Mouse (Mus musculus) olfactory bulb, adult 2 months (tissue): ENCODE data around the gene Fibp.

Experiments
- CTCF ChIP-seq: fragments of 200-500 bp; IDR thresholded peaks from 2 replicates; pipeline ENCODE4 v1.5.1; 2012; ENCODE audit warnings: low read depth, mild to moderate bottlenecking, low read length, moderate library complexity; ENCODE audit not compliant: insufficient read depth
- POLR2A ChIP-seq: fragments of 200-500 bp; IDR thresholded peaks from 2 replicates; pipeline ENCODE4 v1.6.1; 2012; ENCODE audit warnings: mild to moderate bottlenecking, low read depth, low read length, moderate library complexity; ENCODE audit not compliant: insufficient read depth

DNA sequence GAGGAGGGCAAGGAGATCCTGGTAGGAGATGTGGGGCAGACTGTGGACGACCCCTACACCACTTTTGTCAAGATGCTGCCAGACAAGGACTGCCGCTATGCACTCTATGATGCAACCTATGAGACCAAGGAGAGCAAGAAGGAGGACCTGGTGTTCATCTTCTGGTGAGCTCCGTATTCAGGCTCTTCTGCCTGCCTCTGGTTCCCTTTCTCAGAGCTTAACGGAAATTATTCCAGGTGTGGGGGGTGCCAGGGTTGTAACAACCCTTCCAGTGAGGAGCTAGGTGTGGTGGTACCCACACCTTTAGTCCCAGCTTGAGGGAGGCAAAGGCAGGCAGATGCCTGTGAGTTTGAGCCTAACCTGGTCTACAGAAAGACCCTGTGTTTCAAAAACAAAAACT, 32.2 kb downstream of the Fibp start:
- TF ChIP-seq CTCF (no peak), POLR2A (no peak)
